ENCODE assay signal across 8 mouse cellular contexts in the genomic region with DNA sequence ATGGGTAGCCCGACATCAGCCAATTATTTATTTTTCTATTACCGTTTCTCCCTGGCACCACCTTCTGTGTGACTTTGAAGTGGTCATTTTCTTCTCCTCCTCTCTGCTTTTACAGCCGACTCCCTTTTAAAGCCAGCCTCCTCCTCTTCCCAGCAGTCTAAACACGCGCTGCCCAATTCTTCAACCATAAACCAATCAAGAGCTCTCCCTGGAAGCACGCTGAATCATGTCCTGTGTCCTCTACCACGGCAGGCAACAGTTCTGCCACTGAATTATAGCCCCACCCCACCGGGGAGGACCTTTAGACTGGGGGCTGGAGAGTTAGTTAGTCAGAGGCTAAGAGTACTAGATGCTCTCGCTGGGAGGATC. TPM values are rescaled to one million over a fixed set of nuclear protein-coding genes. Genes with fewer than 3 reads are reported as not detected.
DNase-seq lines count a peak whose midpoint lies in the region; ATAC-seq lines count a peak whose summit lies in the region.
"Had no signal": no experiment of that assay in that cellular context is flagged by ENCODE, and none has a peak within 500 bp of the region (broad histone marks: within the 10 kb centered on the region; RNA-seq: fewer than 3 reads in every experiment).

No protein-coding gene starts in this region.

- H3K36me3 ChIP-seq in liver, embryonic 15.5 days (replicated peaks): no peaks in the 10 kb centered on the region
- H3K36me3 ChIP-seq in midbrain, embryonic 10.5 days: no peaks in the 10 kb centered on the region
- H3K36me3 ChIP-seq: neural tube, embryonic 13.5 days had no signal

- no peaks in the 10 kb centered on the region for H3K9me3 ChIP-seq in liver, embryonic 15.5 days (replicated peaks)
- H3K9me3 ChIP-seq in midbrain, embryonic 10.5 days (replicated peaks): no peaks in the 10 kb centered on the region
- H3K9me3 ChIP-seq: neural tube, embryonic 13.5 days had no signal

- 24% methylated on average over 9 of the region's 9 CpGs for WGBS in liver, embryonic 15.5 days (ENCODE audit: insufficient replicate concordance)
- WGBS in midbrain, embryonic 10.5 days: 72% methylated on average over 9 of the region's 9 CpGs

- no peak overlapping the region for H3K4me3 ChIP-seq in liver, embryonic 15.5 days (replicated peaks)
- H3K4me3 ChIP-seq in midbrain, embryonic 10.5 days: no peak overlapping the region
- H3K4me3 ChIP-seq: neural tube, embryonic 13.5 days had no signal

- no peak overlapping the region for H3K9ac ChIP-seq in liver, embryonic 15.5 days
- H3K9ac ChIP-seq: neural tube, embryonic 13.5 days had no signal

- peaks cover 10% of the 10 kb centered on the region for H3K4me1 ChIP-seq in liver, embryonic 15.5 days (replicated peaks)
- H3K4me1 ChIP-seq in midbrain, embryonic 10.5 days: no peaks in the 10 kb centered on the region
- H3K4me1 ChIP-seq: neural tube, embryonic 13.5 days had no signal

- H3K4me2 ChIP-seq in liver, embryonic 15.5 days: no peak overlapping the region
- H3K4me2 ChIP-seq: neural tube, embryonic 13.5 days had no signal

- DNase-seq in R1 (ENCODE audit: low read depth, low spot score): peak; percentile 75
- DNase-seq in cerebellum, postnatal 14 days: peak; percentile 38 to 43
- DNase-seq in spleen, postnatal 10 days (ENCODE audit: low spot score in 2 of 2): no peak
- no peak for DNase-seq in midbrain, embryonic 10.5 days (ENCODE audit: low spot score)
- DNase-seq in urinary bladder, postnatal 10 days (ENCODE audit: low spot score): no peak

- H3K27me3 ChIP-seq in liver, embryonic 15.5 days: no peaks in the 10 kb centered on the region
- no peaks in the 10 kb centered on the region for H3K27me3 ChIP-seq in midbrain, embryonic 10.5 days (ENCODE audit: low read depth, poor library complexity, severe bottlenecking)
- H3K27me3 ChIP-seq: neural tube, embryonic 13.5 days had no signal

- ATAC-seq in hematopoietic stem cell, adult 5-6 weeks (replicated peaks in 1 of 2; ENCODE audit: insufficient read depth in 1 of 2, low FRiP score in 2 of 2, low TSS enrichment in 1 of 2, low read depth in 1 of 2, poor library complexity in 2 of 2, severe bottlenecking in 2 of 2): peak; percentile 78 to 92
- peak; percentile 75 for ATAC-seq in liver, embryonic 15.5 days (ENCODE audit: insufficient read depth)

- no peak overlapping the region; the same call in 1 of the 2 replicates for H3K27ac ChIP-seq in liver, embryonic 15.5 days (replicated peaks)
- H3K27ac ChIP-seq in midbrain, embryonic 10.5 days (replicated peaks): no peak overlapping the region
- H3K27ac ChIP-seq: neural tube, embryonic 13.5 days had no signal

RNA-seq across cellular contexts. Expression of a gene that starts 10.5 kb away (rescaled TPM):
- total RNA-seq in hematopoietic stem cell, adult 5-6 weeks (2017): 21.4 and 44.2 TPM in 2 replicates
- polyA plus RNA-seq in liver, embryonic 15.5 days (2015; fragmentation: Nextera tagmentation; extraction: Ambion mirVana): 19.2 and 20.6 TPM in 2 replicates
- polyA plus RNA-seq in midbrain, embryonic 10.5 days (2016; fragmentation: Nextera tagmentation; extraction: Ambion mirVana): 63.4 and 64.3 TPM in 2 replicates

RNA-seq across cellular contexts. Expression of a gene that starts 32.7 kb away (rescaled TPM):
- total RNA-seq in hematopoietic stem cell, adult 5-6 weeks (2017): 84.5 and 89.6 TPM in 2 replicates
- polyA plus RNA-seq in liver, embryonic 15.5 days (2015; fragmentation: Nextera tagmentation; extraction: Ambion mirVana): 4.3 and 4.4 TPM in 2 replicates
- 9.6 and 10.1 TPM in 2 replicates for polyA plus RNA-seq in midbrain, embryonic 10.5 days (2016; fragmentation: Nextera tagmentation; extraction: Ambion mirVana)

Comparison
In these comparisons a context has a peak if more than half of its experiments do, and no peak if none do; other contexts are left out.
1. DNase-seq: peak in R1 (single experiment) and cerebellum, postnatal 14 days (2 of 2); none in spleen, postnatal 10 days (0 of 2), midbrain, embryonic 10.5 days (single experiment) and urinary bladder, postnatal 10 days (single experiment).